Mouse (Mus musculus) urinary bladder, postnatal 10 days (tissue): ENCODE data around the gene Nid2.

Experiments
- DNase-seq: peaks from one replicate; pipeline ENCODE4 v3.0.0; 2022; ENCODE audit warnings: low spot score

The Nid2 gene

GRCm38 (mm10) chr14:19858808-19859776 is 108.0 kb downstream of the Nid2 start:
- no peak for DNase-seq

- no peak for DNase-seq
These were observed 109.2 kb downstream of the Nid2 start for GRCm38 (mm10) chr14:19860281-19860680.
